Mouse (Mus musculus) lung, postnatal 0 days (tissue): Measurements from ENCODE around the gene Cog6.

Experiments used
- CTCF ChIP-seq: IDR thresholded peaks from 2 replicates; pipeline ENCODE4 v1.5.1; 2016; ENCODE audit warnings: antibody characterized with exemption, mild to moderate bottlenecking
- EP300 ChIP-seq: IDR thresholded peaks from 2 replicates; pipeline ENCODE4 v1.6.1; 2016; ENCODE audit warnings: antibody characterized with exemption, mild to moderate bottlenecking, control low read depth

DNA sequence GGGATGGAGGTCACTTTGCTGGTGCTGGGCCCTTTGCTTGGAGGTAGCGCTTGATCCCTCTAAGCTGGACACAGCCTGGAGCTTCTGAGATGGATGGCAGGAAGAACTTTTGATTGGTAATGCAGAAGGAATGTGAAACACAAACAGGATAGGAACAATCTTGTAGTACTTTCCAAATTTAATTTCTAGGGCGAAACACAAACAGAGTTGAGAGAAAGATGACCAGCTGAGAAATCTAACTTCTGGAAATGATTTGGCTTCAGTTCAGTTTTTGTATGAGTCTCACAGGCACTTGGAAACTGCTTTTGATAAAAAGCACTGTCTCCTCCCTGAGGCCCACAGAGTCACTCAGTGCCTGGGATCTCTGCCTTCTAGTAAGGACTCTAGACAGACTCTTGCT is 42.9 kb upstream of the Cog6 start:
- TF ChIP-seq CTCF (no peak), EP300 (peak; percentile 71)
